Mouse (Mus musculus): ENCODE measurements around the gene Mog.

- TF ChIP-seq HCFC1 (IDR thresholded peaks at IDR 0.05; ENCODE audit: low read depth, low read length) = no peak
- no peak for TF ChIP-seq ZKSCAN1 (IDR thresholded peaks at IDR 0.05; ENCODE audit: borderline replicate concordance, low read depth, low read length)
- TF ChIP-seq TCF12 (IDR thresholded peaks at IDR 0.05; ENCODE audit: low read depth, low read length) = no peak
- TF ChIP-seq CTCF (conservative IDR thresholded peaks at IDR 0.05 in 1 of 2, IDR thresholded peaks at IDR 0.05 in 1 of 2; ENCODE audit: low read depth in 2 of 2, low read length in 2 of 2) = no peak
- no peak for TF ChIP-seq CHD2 (IDR thresholded peaks at IDR 0.05; ENCODE audit: low read length)
- TF ChIP-seq GABPA (IDR thresholded peaks at IDR 0.05; ENCODE audit: insufficient replicate concordance, low read depth, low read length) = no peak
- TF ChIP-seq POLR2A (IDR thresholded peaks at IDR 0.05; ENCODE audit: low read depth, low read length) = no peak
- TF ChIP-seq EP300 (IDR thresholded peaks at IDR 0.05; ENCODE audit: low read length) = no peak
- TF ChIP-seq ZNF384 (IDR thresholded peaks at IDR 0.05; ENCODE audit: low read depth, low read length) = no peak
- TF ChIP-seq RCOR1 (conservative IDR thresholded peaks at IDR 0.05; ENCODE audit: low read depth, low read length) = no peak
- TF ChIP-seq ZC3H11A (IDR thresholded peaks at IDR 0.05; ENCODE audit: low read depth, low read length) = no peak
Observed at GRCm38 (mm10) chr17:36973271-36973787, 49.9 kb downstream of the Mog start.
